ENCODE assay signal across 14 mouse cellular contexts in genomic region chr2:168583084-168583483, GRCm38 (mm10). TPM values are rescaled to one million over a fixed set of nuclear protein-coding genes. Genes with fewer than 3 reads are reported as not detected.
A peak's percentile ranks its signal among the peaks of the same experiment; 100 is the strongest.
DNase-seq lines count a peak whose midpoint lies in the region; ATAC-seq and TF ChIP-seq lines count a peak whose summit lies in the region.
"Had no signal": no experiment of that assay in that cellular context is flagged by ENCODE, and none has a peak within 500 bp of the region (broad histone marks: within the 10 kb centered on the region; RNA-seq: fewer than 3 reads in every experiment).

No protein-coding gene starts in this region.

- H3K9me3 ChIP-seq in heart, embryonic 16.5 days (replicated peaks; ENCODE audit: control insufficient read depth, low read length): no peaks in the 10 kb centered on the region
- H3K9me3 ChIP-seq: hindbrain, embryonic 15.5 days; kidney, embryonic 15.5 days; midbrain, embryonic 13.5 days had no signal

- H3K27me3 ChIP-seq in heart, embryonic 16.5 days (ENCODE audit: control insufficient read depth, insufficient read depth, low read length): no peaks in the 10 kb centered on the region
- H3K27me3 ChIP-seq: hindbrain, embryonic 15.5 days; kidney, embryonic 15.5 days had no signal

- H3K4me2 ChIP-seq in heart, embryonic 16.5 days (ENCODE audit: low read depth, low read length): no peak overlapping the region
- H3K4me2 ChIP-seq: hindbrain, embryonic 15.5 days; kidney, embryonic 15.5 days; midbrain, embryonic 13.5 days had no signal

- intact Hi-C loops in gastrocnemius, adult 2 months (cut with DNase I): no loop called here

- no peak for DNase-seq in gastrocnemius, adult 2 months
- DNase-seq in gastrocnemius, adult 8-10 months (ENCODE audit: low spot score in 2 of 2): no peak
- DNase-seq in CD4-positive, CD25-positive, alpha-beta regulatory T cell, adult 2 months (ENCODE audit: low read depth, low spot score): peak; percentile 56
- no peak for DNase-seq in cerebellum, postnatal 25 days
- no peak for DNase-seq in cerebellum, adult 11 months
- no peak for DNase-seq in left cerebral cortex, adult 18-20 months (ENCODE audit: low spot score in 2 of 2)
- DNase-seq: lung, adult 2 months had no signal

- no peaks in the 10 kb centered on the region for H3K36me3 ChIP-seq in heart, embryonic 16.5 days (ENCODE audit: control insufficient read depth, insufficient read depth)
- H3K36me3 ChIP-seq: hindbrain, embryonic 15.5 days; kidney, embryonic 15.5 days; midbrain, embryonic 13.5 days had no signal

- 66% methylated on average over 5 of the region's 5 CpGs for WGBS in heart, embryonic 16.5 days

- H3K4me1 ChIP-seq in heart, embryonic 16.5 days (ENCODE audit: control insufficient read depth, insufficient read depth, low read length): peaks cover 79% of the 10 kb centered on the region

- TF ChIP-seq CTCF in gastrocnemius, adult 2 months (IDR thresholded peaks at IDR 0.05): no peak

- ATAC-seq in heart, embryonic 16.5 days (replicated peaks; ENCODE audit: extremely low read depth, insufficient read depth, low FRiP score): no peak
- 0 out of 2 replicates have a peak, but pooled peaks have one; percentile 23 for ATAC-seq in monocyte, adult 5-6 weeks (replicated peaks; ENCODE audit: insufficient number of reproducible peaks, low FRiP score, low TSS enrichment, poor library complexity, severe bottlenecking)
- ATAC-seq: midbrain, embryonic 13.5 days had no signal

- no peak overlapping the region for H3K4me3 ChIP-seq in gastrocnemius, adult 2 months
- H3K4me3 ChIP-seq in heart, embryonic 16.5 days (ENCODE audit: low read length): no peak overlapping the region
- H3K4me3 ChIP-seq: erythroblast, embryonic 14.5 days; hindbrain, embryonic 15.5 days; kidney, embryonic 15.5 days; midbrain, embryonic 13.5 days had no signal

- peak overlapping the region; percentile 68 for H3K27ac ChIP-seq in gastrocnemius, adult 2 months
- H3K27ac ChIP-seq in heart, embryonic 16.5 days (ENCODE audit: low read length): peak overlapping the region; percentile 93
- H3K27ac ChIP-seq: hindbrain, embryonic 15.5 days; midbrain, embryonic 13.5 days had no signal

- peak overlapping the region; percentile 32 for H3K9ac ChIP-seq in heart, embryonic 16.5 days (ENCODE audit: low read length)
- H3K9ac ChIP-seq: hindbrain, embryonic 15.5 days; kidney, embryonic 15.5 days; midbrain, embryonic 13.5 days had no signal

RNA-seq across cellular contexts. Expression of gene Nfatc2, which starts 18.4 kb away (rescaled TPM):
- 1 to 10 TPM; 7.1 to 9.1 TPM for total RNA-seq in gastrocnemius, adult 2 months (2021)
- 10 to 100 TPM in 3 of 4 experiments, 1 to 10 TPM in 1; 7.8 to 13.6 (median 10.3) TPM for total RNA-seq in gastrocnemius, adult 8-10 months (2022)
- 10.0 and 10.9 TPM in 2 replicates for polyA plus RNA-seq in heart, embryonic 16.5 days (2015; fragmentation: Nextera tagmentation; extraction: Ambion mirVana)
- 3.8 to 13.0 TPM (median 6.1 TPM) in 3 replicates for total RNA-seq in monocyte, adult 5-6 weeks (2017)
- 10 to 100 TPM in 1 of 2 experiments, 1 to 10 TPM in 1; 9.3 to 11.7 TPM for total RNA-seq in left cerebral cortex, adult 18-20 months (2021)
- total RNA-seq: MEL had no signal
- polyA plus RNA-seq: erythroblast, embryonic 14.5 days had no signal
